Mouse (Mus musculus): ENCODE results near the gene Skap2.

Skap2 gene

GRCm38 (mm10) chr6:51833362-51833761 lies 179.0 kb downstream of the Skap2 start:
- no peak for DNase-seq

GRCm38 (mm10) chr6:51825621-51826021 lies 186.7 kb downstream of the Skap2 start:
- DNase-seq = no peak

GRCm38 (mm10) chr6:51824136-51824830 lies 188.1 kb downstream of the Skap2 start:
- DNase-seq = no peak

GRCm38 (mm10) chr6:51822049-51822448 lies 190.3 kb downstream of the Skap2 start:
- peak; percentile 88 for DNase-seq

GRCm38 (mm10) chr6:51820853-51821252 lies 191.5 kb downstream of the Skap2 start:
- DNase-seq = no peak

DNA sequence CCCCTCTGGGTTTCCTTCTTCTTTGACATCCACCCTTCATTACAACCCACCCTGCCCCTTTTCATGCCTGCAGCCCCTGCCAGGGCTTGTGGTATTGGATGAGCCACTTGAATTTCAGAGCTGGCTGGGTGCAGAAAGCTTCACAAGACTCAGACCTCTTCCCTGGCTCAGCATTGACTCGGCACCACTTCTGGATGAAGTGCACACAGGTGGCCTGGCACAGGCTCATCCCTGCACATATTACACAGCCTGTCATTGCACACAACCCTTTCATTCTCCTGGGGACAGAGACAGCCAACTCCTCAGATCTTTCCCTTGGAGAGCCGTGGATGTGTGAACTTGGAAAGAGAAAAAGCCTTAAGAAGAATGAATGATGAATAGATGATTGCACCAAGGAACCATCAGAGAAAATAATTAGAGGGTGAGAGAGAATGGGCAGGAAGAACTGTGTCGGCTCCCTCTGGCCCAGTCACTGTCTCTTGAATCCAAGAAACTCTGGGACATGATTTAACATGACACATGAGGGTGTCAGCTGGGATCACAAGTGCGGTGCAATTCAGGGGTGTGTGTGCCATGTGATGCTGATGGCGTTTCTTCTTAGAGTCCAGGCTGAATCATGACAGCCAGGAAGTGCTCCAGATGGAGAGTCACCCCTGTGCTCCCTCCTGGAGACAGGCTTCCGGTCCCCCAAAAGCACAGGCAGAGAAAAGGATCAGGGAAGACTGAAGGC lies 195.3 kb downstream of the Skap2 start:
- DNase-seq = no peak

DNA sequence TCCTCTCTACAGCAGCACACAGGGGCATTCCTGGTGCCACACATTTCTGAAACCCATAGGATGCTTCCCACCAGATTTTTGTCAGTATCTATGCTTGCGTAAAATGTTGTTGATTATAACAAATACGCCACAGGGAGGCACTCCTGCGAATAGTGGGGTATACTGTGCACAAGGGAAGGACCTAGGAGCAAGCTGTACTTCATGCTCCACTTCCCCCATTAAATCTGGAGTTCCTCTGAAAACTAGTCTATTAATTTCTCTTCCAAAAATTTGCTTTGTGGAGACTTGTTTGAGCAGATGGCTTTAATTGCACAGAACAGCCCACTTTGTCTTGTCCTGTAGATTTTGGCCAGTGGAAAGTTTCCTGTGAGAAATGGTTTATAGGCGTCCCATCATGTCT lies 201.4 kb downstream of the Skap2 start:
- DNase-seq = no peak

DNA sequence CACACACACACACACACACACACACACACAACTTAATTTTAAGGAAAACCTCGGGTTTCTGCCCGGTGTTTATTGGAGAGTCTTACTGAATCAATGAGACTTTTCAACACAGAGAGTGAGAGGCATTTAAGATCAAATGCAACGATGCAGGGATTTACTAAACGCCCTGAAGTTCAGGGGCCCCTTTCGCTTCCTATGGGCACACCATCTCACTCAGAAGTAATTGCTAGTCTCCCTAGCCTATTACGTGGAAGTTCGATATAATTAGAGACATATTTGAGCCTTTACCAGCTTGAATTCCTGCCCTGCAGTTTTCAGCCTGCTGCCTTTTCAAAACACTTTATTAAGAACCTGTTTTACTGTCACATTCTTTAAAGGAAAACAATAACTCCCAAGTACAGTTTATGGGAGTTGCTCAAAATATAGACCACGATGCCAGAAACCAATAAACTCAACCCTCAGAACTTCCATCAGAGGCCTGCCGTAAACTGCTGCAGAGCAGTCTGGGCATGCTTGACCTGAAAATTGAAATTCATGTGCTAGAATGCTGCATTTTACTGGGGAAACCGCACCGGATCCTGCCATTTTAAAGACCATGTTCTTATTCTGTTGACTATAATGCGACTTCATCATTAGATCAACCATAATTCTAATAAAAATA lies 203.1 kb downstream of the Skap2 start:
- no peak for DNase-seq

DNA sequence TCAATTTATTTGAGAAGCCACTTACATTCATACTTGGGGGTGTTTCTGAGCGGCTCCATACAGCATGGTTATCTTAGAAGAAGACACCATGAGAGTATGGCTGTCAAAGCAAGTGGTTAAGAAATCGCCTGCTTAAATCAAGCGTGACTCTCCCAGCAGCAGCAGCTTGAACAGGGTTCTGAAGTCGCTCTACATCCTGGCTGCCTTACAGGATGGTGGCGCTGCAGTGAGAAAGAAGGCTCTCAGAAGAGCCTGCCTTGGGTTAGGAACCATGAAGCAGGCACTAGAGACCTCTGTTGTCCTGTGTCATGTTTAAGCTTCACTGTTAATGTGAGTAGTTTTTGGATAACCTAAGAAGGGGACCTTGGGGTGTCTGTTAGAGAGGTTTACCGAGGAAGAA lies 204.3 kb downstream of the Skap2 start:
- DNase-seq = no peak

Measured in cerebellum, adult 11 months (tissue).